Mouse (Mus musculus): ENCODE measurements at regions not wholly inside any gene's neighbourhood (a gene's known extent, or its start where the extent isn't known, plus 50 kb on each side); places are given as distances from the start of the nearest gene placed in this dataset.
"Not testable (repeated sequence)": the region's sequence is repeated elsewhere in the genome, so short reads cannot be mapped to it uniquely, and the experiment has no call there.

DNA sequence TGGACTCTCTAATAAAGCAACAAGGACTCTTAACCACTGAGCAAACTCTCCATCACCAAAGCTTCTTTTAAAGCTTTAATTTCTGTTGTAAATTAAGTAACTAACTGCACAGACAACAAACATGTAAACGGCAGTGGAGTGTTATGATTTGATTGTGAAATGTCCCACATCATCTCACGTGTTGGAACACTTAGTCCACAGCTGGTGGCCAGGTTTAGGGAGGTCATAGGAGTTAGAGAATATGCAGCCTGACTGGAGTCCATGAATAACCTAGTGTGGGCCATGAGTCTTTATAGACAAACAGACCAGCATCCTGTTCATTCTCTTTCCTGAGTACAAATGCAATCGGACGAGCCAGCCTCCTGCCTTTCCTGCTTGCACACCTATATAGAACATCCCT lies 527.3 kb upstream of the N6amt1 start:
- Histone ChIP-seq H3K36me3 (ENCODE audit: control insufficient read depth, insufficient read depth, low read length) (no peaks in the 10 kb centered on the region), H3K4me3 (ENCODE audit: low read depth, low read length) (no peak overlapping the region), H3K27ac (ENCODE audit: low read length) (no peak overlapping the region), H3K9ac (ENCODE audit: low read depth, low read length) (no peak overlapping the region), H3K4me1 (ENCODE audit: control insufficient read depth, insufficient read depth, low read length) (no peaks in the 10 kb centered on the region), H3K9me3 (replicated peaks; ENCODE audit: control insufficient read depth, low read length, poor library complexity, severe bottlenecking) (no peaks in the 10 kb centered on the region), H3K4me2 (ENCODE audit: low read length) (no peak overlapping the region), H3K27me3 (ENCODE audit: control insufficient read depth, insufficient read depth, low read depth, low read length) (no peaks in the 10 kb centered on the region)
- no peak for ATAC-seq
- WGBS, result 88% methylated on average over 4 of the region's 4 CpGs

GRCm38 (mm10) chr16:86823496-86823895 lies 530.5 kb upstream of the N6amt1 start:
- Histone ChIP-seq H3K27me3 (ENCODE audit: control insufficient read depth, insufficient read depth, low read depth, low read length) (no peaks in the 10 kb centered on the region), H3K4me1 (ENCODE audit: control insufficient read depth, insufficient read depth, low read length) (no peaks in the 10 kb centered on the region), H3K4me2 (ENCODE audit: low read length) (no peak overlapping the region), H3K36me3 (ENCODE audit: control insufficient read depth, insufficient read depth, low read length) (no peaks in the 10 kb centered on the region), H3K27ac (ENCODE audit: low read length) (no peak overlapping the region), H3K9me3 (replicated peaks; ENCODE audit: control insufficient read depth, low read length, poor library complexity, severe bottlenecking) (no peaks in the 10 kb centered on the region), H3K9ac (ENCODE audit: low read depth, low read length) (no peak overlapping the region), H3K4me3 (ENCODE audit: low read depth, low read length) (no peak overlapping the region)
- no peak for ATAC-seq
- WGBS, result 97% methylated on average over 1 of the region's 1 CpGs

GRCm38 (mm10) chr16:86821586-86821985 lies 532.4 kb upstream of the N6amt1 start:
- Histone ChIP-seq H3K4me1 (ENCODE audit: control insufficient read depth, insufficient read depth, low read length) (no peaks in the 10 kb centered on the region), H3K9me3 (replicated peaks; ENCODE audit: control insufficient read depth, low read length, poor library complexity, severe bottlenecking) (no peaks in the 10 kb centered on the region), H3K36me3 (ENCODE audit: control insufficient read depth, insufficient read depth, low read length) (no peaks in the 10 kb centered on the region), H3K27ac (ENCODE audit: low read length) (no peak overlapping the region), H3K4me3 (ENCODE audit: low read depth, low read length) (no peak overlapping the region), H3K27me3 (ENCODE audit: control insufficient read depth, insufficient read depth, low read depth, low read length) (no peaks in the 10 kb centered on the region), H3K4me2 (ENCODE audit: low read length) (no peak overlapping the region), H3K9ac (ENCODE audit: low read depth, low read length) (no peak overlapping the region)
- 94% methylated on average over 2 of the region's 2 CpGs for WGBS
- no peak for ATAC-seq

- not testable (repeated sequence) for H3K9me3 ChIP-seq (replicated peaks; ENCODE audit: control insufficient read depth, low read length, poor library complexity, severe bottlenecking); H3K4me1 ChIP-seq (ENCODE audit: control insufficient read depth, insufficient read depth, low read length); H3K36me3 ChIP-seq (ENCODE audit: control insufficient read depth, insufficient read depth, low read length); ATAC-seq; H3K4me2 ChIP-seq (ENCODE audit: low read length); H3K4me3 ChIP-seq (ENCODE audit: low read depth, low read length); H3K27me3 ChIP-seq (ENCODE audit: control insufficient read depth, insufficient read depth, low read depth, low read length); H3K9ac ChIP-seq (ENCODE audit: low read depth, low read length); H3K27ac ChIP-seq (ENCODE audit: low read length)
- 76% methylated on average over 1 of the region's 1 CpGs for WGBS
Measured at GRCm38 (mm10) chr16:86818639-86819038, 535.3 kb upstream of the N6amt1 start.

- WGBS, result 75% methylated on average over 8 of the region's 8 CpGs
- ATAC-seq, result no peak
- H3K4me1 ChIP-seq (ENCODE audit: control insufficient read depth, insufficient read depth, low read length), result no peaks in the 10 kb centered on the region
Measured at GRCm38 (mm10) chr16:86816763-86817593, 537.0 kb upstream of the N6amt1 start.

DNA sequence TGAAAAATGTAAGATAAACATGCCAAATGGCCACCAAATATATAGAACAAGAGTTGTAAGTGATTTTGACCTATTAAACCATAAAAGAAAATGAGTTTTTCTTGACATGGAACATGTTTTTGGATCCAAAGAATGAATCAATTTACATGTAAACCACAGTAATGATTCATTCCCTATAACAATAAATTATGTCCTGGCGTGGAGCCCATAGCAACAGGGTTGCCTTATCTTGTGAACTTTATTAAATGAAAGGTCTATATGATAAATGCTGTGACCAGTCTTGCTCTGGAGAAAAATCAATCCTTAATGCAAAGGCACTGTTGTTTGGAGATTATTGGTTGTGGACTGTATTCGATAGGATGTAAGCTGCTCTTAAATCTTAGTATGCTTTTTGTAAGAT lies 538.0 kb upstream of the N6amt1 start:
- no peak overlapping the region for H3K4me2 ChIP-seq (ENCODE audit: low read length)
- no peak overlapping the region for H3K9ac ChIP-seq (ENCODE audit: low read depth, low read length)
- H3K9me3 ChIP-seq (replicated peaks; ENCODE audit: control insufficient read depth, low read length, poor library complexity, severe bottlenecking), result no peaks in the 10 kb centered on the region
- H3K27me3 ChIP-seq (ENCODE audit: control insufficient read depth, insufficient read depth, low read depth, low read length), result no peaks in the 10 kb centered on the region
- no peak overlapping the region for H3K27ac ChIP-seq (ENCODE audit: low read length)
- H3K4me1 ChIP-seq (ENCODE audit: control insufficient read depth, insufficient read depth, low read length), result no peaks in the 10 kb centered on the region
- WGBS, result 85% methylated on average over 2 of the region's 2 CpGs
- H3K4me3 ChIP-seq (ENCODE audit: low read depth, low read length), result no peak overlapping the region
- ATAC-seq, result no peak
- H3K36me3 ChIP-seq (ENCODE audit: control insufficient read depth, insufficient read depth, low read length), result no peaks in the 10 kb centered on the region

More at GRCm38 (mm10) chr16:86816763-86817593, 537.0 kb upstream of the N6amt1 start:
- Histone ChIP-seq H3K4me3 (ENCODE audit: low read depth, low read length) (no peak overlapping the region), H3K27me3 (ENCODE audit: control insufficient read depth, insufficient read depth, low read depth, low read length) (no peaks in the 10 kb centered on the region), H3K9me3 (replicated peaks; ENCODE audit: control insufficient read depth, low read length, poor library complexity, severe bottlenecking) (no peaks in the 10 kb centered on the region), H3K36me3 (ENCODE audit: control insufficient read depth, insufficient read depth, low read length) (no peaks in the 10 kb centered on the region), H3K4me2 (ENCODE audit: low read length) (no peak overlapping the region), H3K27ac (ENCODE audit: low read length) (no peak overlapping the region), H3K9ac (ENCODE audit: low read depth, low read length) (no peak overlapping the region)

GRCm38 (mm10) chr16:86812692-86813091 lies 541.3 kb upstream of the N6amt1 start:
- Histone ChIP-seq H3K4me1 (ENCODE audit: control insufficient read depth, insufficient read depth, low read length) (no peaks in the 10 kb centered on the region), H3K9ac (ENCODE audit: low read depth, low read length) (no peak overlapping the region), H3K4me3 (ENCODE audit: low read depth, low read length) (no peak overlapping the region), H3K4me2 (ENCODE audit: low read length) (no peak overlapping the region), H3K27ac (ENCODE audit: low read length) (no peak overlapping the region), H3K9me3 (replicated peaks; ENCODE audit: control insufficient read depth, low read length, poor library complexity, severe bottlenecking) (no peaks in the 10 kb centered on the region), H3K27me3 (ENCODE audit: control insufficient read depth, insufficient read depth, low read depth, low read length) (no peaks in the 10 kb centered on the region), H3K36me3 (ENCODE audit: control insufficient read depth, insufficient read depth, low read length) (no peaks in the 10 kb centered on the region)
- 95% methylated on average over 5 of the region's 5 CpGs for WGBS
- ATAC-seq, result no peak

DNA sequence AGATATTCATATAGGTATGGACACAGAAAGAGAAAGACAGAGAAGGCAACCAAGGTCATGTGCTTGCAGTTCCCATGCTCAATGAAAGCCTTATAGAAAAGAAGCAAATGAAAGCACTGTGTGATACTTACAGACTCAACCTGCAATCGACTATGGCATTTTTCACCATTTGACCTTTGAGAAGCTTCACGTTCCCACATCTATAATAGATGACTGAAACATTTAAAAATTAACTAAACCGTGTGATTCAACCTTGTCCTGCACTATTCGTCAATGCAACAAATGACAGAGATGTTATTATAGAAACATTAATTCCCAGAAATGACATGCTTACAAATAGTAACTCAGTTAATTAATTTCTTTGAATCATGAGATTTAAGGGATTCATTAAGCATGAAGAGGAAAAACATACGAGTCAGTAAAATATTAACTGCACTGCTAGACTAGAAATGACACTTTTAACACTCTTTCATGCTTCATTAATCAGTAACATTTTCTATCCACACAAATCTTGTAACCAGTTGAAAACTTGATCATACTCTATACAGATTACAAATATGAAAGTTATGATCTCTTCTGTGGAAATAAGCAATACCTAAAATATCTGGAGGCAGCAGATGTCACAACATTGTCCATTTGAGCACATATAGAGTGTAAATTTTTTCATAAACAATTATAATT lies 545.2 kb upstream of the N6amt1 start:
- 86% methylated on average over 5 of the region's 5 CpGs for WGBS
- Histone ChIP-seq H3K9ac (ENCODE audit: low read depth, low read length) (no peak overlapping the region), H3K27me3 (ENCODE audit: control insufficient read depth, insufficient read depth, low read depth, low read length) (no peaks in the 10 kb centered on the region), H3K4me3 (ENCODE audit: low read depth, low read length) (no peak overlapping the region), H3K9me3 (replicated peaks; ENCODE audit: control insufficient read depth, low read length, poor library complexity, severe bottlenecking) (no peaks in the 10 kb centered on the region), H3K36me3 (ENCODE audit: control insufficient read depth, insufficient read depth, low read length) (no peaks in the 10 kb centered on the region), H3K4me1 (ENCODE audit: control insufficient read depth, insufficient read depth, low read length) (no peaks in the 10 kb centered on the region), H3K4me2 (ENCODE audit: low read length) (no peak overlapping the region), H3K27ac (ENCODE audit: low read length) (no peak overlapping the region)
- no peak for ATAC-seq

GRCm38 (mm10) chr16:86806374-86806773 lies 547.6 kb upstream of the N6amt1 start:
- no peak overlapping the region for H3K27ac ChIP-seq (ENCODE audit: low read length)
- no peak overlapping the region for H3K4me3 ChIP-seq (ENCODE audit: low read depth, low read length)
- H3K36me3 ChIP-seq (ENCODE audit: control insufficient read depth, insufficient read depth, low read length), result no peaks in the 10 kb centered on the region
- no peak for ATAC-seq
- no peaks in the 10 kb centered on the region for H3K9me3 ChIP-seq (replicated peaks; ENCODE audit: control insufficient read depth, low read length, poor library complexity, severe bottlenecking)
- H3K9ac ChIP-seq (ENCODE audit: low read depth, low read length), result no peak overlapping the region
- H3K4me1 ChIP-seq (ENCODE audit: control insufficient read depth, insufficient read depth, low read length), result no peaks in the 10 kb centered on the region
- 83% methylated on average over 2 of the region's 2 CpGs for WGBS
- no peaks in the 10 kb centered on the region for H3K27me3 ChIP-seq (ENCODE audit: control insufficient read depth, insufficient read depth, low read depth, low read length)
- H3K4me2 ChIP-seq (ENCODE audit: low read length), result no peak overlapping the region
